Mouse (Mus musculus) heart, adult 11 months (tissue): ENCODE data around the gene Galnt4.

ENCODE experiments used
- DNase-seq: peaks from one replicate; pipeline ENCODE4 v3.0.0; 2022

Galnt4 gene

DNA sequence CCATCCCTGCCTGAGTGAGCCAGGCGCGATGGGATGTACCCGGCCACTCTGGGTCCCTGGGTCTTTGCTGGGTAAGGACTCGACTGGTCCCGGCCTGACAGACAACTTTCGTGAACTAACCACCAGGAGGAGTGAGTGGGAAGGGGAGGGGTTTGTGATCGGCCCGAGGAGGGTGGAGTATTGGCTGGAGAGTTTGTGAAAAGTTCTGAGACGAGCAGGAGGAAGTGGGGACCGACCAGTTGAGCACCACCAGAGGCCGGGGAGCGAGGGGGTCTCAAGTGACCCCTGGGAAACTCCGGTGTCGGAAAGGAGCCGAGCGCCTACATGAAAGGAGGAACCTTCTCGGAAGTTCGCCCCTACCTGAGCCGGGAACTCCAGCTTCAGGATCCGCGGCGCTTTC lies at the start of gene Galnt4:
Galnt4 (plus strand) TSS at position 196 of the 400 bp plus-strand sequence.
- peak; percentile 99 for DNase-seq

DNA sequence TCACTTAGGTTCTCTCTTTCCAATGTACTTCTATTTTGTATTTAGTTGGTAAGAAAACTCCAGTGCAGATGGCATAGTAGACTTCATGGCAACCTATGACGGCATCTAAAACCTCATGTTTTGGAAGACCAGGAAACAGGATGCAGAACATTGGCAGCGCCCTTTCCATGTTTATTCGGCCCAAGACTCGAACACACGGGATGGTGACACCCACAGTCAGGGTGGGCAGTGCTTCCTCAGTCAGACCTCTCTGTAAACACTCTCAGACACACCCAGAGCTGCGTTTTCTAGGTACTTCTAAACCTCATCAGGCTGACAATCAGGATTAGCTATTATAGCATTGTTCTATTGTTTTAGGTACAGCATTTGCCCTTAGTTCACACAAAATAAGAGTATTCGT lies 47.4 kb upstream of the Galnt4 start:
- DNase-seq, result peak; percentile 30

DNA sequence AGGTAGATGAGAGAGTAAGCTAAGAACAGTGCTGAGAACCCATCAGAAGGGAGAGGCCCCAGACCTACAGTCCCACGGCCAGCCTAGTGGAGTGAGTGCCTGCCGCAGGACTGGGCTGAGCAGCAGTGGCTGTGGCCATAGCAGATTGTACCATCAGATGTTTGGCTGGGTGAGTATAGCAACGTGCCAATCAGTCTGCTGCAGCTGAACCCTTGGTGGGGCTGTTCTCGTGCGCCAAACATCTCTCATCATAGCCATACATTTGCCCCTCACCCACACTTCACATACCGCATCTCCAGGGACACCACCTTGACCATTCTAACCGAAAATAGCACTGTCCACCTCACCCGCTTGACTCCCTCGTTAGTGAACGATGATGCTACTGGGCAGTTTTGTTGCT lies 46.5 kb upstream of the Galnt4 start:
- peak; percentile 51 for DNase-seq

DNA sequence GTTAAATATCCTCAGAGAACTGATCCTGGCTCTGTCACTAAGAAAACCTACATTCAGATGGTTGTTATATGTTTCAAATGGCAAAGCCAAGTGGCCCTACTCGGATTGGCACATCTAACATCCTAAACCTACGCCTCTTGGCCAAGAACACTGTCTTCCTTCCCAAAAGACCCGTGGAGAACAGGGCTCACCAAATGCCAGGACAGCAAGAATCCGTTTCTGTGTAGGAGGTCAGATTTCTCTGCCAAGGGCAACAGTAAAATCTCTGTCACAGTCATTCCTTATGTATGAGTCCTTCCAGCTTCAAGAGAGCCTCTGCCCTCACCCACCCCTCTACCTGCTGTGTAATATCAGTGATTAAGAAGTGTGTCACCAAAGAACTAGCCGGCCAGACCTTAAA lies 45.4 kb upstream of the Galnt4 start:
- DNase-seq, result peak; percentile 87

DNA sequence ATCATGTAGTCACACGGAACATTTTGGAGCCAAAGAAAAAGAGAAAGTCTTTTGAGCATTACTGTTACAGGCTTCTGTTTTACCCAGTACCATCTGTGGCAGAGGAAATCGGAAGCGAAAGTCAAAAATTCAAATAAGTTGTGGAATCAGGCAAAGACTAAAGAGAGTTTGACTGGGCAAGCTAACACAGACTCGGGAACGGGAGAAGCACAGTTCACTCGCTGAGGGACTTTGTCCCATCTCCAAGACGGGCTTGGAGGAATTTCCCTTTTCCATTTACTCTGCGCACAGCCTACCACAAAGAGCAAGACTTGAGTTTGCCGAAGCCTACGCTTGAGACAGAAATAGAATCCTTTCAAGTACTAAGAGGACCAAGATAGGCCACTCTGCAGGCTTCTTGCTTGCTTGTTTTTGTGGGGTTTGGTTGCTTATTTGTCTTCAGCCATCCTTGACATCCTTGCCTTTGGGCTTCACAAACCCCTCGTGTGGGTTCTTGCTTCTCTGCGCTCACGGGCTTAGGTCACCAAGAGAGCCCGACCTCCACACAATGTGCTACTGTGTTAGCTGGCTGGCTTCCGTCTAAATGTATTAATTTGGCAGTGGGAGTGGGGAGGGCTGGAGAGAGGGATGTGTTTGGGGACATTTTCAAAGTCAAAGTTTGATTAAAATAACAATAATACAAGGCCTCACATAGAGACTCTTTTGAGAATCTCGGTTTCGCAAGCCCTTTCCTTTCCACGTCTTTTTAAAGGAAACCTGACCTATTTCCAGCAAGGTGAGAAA lies 31.7 kb upstream of the Galnt4 start:
- peak; percentile 64 for DNase-seq

DNA sequence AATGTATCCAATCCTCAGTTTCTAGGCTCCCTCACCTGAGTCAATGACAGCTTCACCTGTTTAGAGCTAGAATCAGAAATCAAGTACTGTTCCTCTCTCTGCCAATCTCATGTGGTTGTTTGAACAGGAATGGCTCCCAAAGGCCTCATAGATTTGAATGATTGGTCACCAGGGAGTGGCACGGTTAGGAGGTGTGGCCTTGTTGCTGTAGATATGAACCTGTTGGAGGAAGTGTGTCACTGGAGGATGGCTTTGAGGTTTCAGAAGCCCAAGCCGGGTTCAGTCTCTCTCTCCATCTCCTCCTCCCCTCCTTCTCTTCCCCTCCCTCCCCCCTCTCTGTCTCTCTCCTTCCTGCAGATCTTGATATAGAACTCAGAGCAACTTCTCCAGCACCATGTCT lies 29.3 kb upstream of the Galnt4 start:
- peak; percentile 29 for DNase-seq

DNA sequence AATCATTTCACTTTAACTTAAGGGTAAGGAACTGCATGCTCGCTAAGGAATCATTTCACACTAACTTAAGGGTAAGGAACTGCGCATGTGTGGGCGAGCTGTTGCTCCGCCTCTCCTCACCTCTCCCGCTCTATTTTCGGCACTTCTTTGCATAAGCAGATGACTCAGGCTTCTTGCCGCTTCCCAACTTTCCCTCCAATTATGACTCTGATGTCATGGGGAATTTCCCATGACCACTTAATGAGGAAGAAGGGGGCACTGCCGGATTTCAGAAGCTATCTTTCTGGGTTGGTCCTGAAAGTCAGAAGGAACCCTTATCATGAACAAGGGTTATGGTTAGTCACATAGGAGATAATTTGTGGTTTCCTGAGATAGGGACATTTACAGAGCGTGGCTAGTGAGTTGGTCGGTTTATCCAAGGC lies 26.4 kb upstream of the Galnt4 start:
- DNase-seq, result peak; percentile 87

DNA sequence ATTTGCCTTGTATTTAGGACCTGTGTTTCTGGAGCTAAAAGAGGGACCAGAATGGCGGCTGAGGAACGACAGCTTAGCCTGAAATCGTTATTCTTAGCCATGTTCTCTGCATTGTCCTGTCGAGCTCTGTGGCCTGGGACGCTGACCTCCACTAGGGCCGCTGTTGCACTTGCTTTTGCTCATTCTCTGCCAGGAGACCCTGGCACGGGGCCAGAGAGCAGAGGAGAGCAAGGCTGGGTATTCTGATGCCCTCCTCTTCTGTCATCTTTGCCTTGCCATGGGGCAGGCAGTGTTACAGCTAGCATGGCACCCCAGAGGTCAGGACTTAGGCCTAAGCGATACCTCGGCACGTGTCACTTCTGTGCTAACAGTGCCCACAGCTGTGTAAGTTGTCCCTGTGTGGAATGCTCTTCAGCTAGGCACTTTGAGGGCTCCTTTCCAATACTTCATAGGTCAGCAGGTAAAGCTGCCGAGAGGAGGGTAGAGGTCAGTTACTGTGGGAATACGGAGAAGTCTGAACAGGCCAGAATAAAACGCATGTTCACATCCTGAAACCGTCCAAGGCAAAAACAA lies 24.4 kb upstream of the Galnt4 start:
- DNase-seq, result peak; percentile 87

DNA sequence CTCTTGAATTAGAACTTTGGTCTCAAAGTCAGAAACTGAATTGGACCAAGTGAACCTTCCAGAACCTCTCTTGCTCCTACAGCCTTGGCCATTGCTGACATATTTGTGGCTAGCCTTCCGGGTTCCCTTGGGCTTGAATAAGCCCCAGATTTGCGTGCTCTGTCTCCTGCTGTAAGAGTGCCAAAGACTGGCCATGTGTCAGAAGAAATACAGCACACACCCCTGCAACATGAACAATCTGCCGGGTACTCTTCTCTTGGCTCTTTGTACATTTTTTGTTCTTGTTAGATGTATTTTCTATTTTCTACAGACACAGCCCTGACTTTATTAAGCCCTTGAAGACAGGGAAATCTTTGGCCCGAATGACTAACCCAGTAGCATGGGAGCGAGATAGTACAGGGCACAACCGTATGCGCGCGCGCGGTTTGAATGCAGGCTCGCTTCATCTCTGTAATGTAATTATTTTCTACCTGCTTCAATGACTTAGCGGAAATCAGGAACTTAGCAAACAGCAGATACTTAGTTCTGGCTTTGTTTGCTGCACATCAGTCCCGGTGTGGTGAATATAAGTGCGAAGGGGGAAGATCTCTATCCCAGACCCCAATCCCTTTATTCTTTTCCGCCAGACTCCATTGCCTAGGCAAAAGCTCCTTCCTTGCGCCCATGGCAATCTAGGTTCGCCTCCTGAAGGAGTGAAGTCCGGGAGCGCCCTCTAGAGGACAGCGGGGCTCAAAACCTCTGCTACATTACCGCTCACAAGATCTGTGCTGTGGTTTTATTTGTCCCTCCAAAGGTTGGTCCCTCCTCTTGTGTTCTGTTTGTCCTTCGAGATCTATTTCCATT lies 23.3 kb upstream of the Galnt4 start:
- peak; percentile 94 for DNase-seq

DNA sequence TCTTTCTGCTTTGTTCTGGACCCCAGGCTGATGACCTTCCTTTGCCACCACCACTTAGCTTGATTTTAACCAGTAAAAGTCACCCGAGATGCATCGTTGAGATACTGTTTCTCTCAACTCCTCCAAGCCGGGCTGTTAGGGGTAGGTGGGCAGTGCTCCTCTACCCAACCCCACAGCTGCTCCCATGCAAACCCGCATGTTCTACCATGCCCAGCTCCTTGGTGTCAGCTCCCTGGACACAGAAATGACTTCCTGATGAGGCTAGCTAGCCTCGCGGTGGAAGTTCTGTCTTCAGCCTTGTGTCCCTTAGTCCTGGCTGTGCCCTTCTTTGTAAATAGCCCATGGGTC lies 22.7 kb upstream of the Galnt4 start:
- no peak for DNase-seq

DNA sequence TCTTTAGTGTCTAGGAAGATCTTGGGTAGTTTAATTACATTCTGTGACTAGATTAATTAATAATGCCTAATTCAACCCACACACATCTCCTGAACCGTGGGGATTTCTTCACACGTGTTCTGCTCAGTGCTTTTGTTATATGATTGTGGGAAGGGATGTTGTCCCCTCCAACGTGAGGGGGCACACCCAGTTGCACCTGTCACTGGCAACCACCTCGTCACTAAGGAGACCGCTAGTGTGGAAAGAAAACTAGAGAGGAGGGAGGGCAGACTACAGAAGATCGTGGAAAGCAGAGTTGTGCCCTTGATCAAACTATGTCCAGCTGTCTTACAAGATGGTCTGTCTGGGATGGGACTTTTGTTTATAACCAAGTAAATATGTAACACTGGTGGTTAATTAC lies 21.9 kb upstream of the Galnt4 start:
- DNase-seq, result peak; percentile 24

DNA sequence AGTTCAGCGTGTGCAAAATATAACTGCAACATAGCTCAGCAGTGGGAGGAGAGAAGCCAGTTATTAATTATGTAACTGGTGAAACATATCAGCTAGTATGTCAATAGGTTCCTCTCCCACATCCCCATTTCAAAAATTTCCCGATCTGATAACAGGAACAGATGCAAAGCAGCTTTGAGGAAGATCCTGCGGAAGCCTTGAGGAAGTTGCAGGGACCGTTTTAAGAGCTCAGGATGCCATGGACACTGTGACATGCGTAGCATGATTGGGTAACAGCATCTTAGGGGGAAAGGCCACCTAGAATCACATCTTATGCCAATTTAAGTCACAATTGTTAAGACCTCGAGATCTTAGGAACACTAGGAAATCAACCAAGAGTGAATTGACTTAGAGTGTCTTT lies 18.1 kb upstream of the Galnt4 start:
- DNase-seq, result peak; percentile 31

DNA sequence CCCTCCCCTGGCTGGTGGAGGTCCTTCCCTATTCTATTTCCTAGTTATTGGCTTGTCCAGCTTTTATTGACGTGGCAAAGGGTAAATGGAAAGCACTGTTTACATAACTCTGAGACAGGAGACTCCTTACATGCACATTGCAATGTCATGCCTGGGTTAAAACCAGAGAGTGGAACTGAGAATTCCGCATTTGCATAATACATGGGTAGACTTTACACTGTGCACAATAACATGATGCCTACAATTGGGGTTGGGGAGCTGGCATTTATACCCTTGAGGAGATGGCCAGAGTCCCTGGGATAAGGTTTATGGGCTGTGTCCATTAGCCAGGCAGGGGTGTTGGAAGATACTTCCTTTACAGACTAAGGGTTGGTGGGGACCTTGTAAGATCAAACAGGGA lies 14.6 kb upstream of the Galnt4 start:
- peak; percentile 51 for DNase-seq

DNA sequence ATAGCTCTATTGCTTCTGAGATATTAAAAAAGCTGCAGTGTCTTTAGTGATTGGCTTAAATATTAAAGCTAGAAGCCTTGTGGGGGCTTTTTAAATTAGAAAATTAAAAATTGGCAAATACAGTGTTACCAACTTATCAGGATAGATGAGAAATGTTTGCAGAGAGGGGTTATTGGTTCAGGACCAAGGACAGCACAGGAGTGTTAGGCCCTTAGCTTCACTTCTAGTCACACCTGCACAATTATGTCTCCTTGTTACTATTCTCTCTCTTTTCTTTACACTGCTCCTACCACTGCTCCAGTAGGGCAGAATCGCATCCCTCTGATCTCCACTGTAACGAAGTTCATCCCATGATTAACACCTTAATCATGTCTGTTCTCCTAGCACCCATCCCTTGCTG lies 12.8 kb upstream of the Galnt4 start:
- peak; percentile 55 for DNase-seq

DNA sequence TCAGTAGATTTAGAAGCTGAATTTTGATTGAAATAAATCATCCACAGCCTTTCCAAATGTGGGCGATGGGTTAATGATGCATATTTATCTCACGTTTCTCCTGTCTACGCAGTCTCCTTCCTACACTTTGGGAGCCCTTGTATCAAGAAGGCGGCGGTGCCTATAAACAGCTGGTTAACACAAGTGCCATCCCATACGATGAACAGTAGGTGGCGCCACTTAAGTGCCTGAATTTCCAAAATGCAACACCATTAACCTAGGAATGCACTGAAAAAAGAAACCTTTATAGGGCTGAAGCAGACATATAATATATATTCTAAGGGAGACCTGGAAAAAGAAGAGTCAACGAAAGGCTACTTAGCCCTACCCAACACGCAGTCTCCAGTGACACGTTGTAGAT lies 10.6 kb upstream of the Galnt4 start:
- peak; percentile 75 for DNase-seq

DNA sequence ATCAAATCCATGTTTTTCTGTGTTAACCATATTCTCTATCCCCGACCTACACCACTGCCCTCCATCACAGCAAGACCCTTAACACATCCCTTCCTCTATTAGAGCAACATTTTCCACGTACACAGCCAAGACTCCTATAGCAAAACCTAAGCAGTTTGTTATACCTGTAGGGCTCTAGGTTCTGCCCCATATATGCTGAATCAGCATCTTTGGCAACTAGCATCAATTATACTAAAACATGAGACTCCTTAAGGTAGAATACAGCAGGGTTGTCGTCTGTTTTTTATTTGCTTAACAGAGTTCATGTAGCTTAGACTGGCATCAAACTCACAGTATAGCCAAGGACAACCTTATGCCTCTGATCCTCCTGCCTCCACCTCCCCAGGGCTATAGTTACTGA lies 2.4 kb upstream of the Galnt4 start:
- DNase-seq, result peak; percentile 57

DNA sequence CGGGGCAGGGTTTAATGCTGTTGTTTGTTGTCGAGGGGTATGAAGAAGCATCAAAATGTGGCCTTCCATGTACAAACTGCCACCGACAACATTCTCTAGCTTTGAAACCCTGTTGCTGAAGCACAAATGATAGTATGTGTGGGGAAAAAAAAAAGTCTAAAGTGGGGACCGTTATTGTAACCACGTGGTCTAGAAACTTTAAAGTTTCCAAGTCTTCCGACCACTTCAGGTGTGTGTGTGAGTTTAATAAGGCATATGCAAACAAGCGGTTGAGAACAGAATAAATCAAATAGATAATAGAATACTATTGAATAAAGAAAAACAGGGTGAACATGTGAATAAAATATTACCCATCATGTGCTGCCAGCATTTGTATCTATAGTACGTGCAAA lies 1.7 kb upstream of the Galnt4 start:
- peak; percentile 76 for DNase-seq

DNA sequence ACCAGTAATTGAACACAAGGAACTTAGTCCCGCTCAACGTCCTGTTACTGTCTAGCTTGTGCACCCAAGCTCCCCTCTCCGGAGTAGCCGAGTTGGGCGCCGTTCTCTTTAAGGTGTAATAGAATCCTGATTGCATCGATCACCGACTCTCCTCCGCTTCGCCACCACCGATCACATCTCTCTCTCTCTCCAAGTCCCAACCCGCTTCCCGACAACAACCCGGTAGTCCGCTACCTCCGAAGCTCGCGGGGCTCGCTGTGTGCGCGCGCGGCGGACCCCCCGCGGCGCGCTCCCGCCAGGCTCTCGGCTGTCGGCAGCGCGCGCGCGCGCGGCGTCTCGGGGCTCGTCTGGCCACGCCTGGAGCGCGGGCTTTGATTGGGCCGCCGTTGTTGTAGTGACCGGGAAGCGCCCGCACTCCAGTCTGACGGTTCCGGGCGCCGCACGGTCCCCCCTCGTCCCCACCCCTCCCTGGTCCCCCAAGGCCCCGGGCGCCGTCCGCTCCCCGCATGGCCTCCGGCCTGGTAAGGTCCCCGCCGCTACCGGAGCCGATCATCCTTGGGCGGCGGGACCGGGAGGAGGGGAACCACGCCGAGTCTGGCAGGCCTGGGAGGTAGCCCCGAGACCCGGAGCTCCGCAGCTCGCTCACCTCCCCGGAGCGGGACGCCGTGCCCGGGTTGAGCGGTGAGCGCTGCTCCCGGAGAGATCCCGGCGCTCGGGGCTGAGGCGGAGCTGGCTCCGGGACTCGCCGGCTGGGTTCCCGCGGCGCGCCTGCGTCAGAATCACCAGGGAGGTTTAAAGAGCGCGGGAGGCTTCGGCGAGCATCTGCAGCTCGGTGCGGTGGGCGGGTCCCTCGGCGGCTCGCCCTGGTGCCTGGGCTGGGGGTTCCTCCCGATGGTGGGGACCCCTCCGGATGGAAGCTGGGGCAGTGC lies 992 bp upstream of the Galnt4 start, which contains the start of gene Poc1b:
Poc1b (plus strand) TSS at position 334 of the 929 bp plus-strand sequence.
- peak; percentile 99 for DNase-seq

DNA sequence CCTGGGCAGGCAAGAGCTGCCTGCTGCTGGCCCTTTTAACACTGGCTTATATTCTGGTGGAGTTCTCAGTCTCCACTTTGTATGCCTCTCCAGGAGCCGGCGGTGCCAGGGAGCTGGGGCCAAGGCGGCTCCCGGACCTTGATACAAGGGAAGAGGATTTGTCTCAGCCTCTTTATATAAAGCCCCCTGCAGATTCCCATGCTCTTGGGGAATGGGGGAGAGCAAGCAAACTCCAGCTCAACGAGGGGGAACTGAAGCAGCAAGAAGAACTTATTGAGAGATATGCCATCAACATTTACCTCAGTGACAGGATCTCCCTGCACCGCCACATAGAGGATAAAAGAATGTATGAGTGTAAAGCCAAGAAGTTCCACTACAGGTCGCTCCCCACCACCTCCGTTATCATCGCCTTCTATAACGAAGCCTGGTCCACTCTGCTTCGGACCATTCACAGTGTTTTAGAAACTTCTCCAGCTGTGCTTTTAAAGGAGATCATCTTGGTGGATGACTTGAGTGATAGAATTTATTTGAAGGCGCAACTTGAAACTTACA lies 548 bp downstream of the Galnt4 start:
- DNase-seq, result peak; percentile 85

DNA sequence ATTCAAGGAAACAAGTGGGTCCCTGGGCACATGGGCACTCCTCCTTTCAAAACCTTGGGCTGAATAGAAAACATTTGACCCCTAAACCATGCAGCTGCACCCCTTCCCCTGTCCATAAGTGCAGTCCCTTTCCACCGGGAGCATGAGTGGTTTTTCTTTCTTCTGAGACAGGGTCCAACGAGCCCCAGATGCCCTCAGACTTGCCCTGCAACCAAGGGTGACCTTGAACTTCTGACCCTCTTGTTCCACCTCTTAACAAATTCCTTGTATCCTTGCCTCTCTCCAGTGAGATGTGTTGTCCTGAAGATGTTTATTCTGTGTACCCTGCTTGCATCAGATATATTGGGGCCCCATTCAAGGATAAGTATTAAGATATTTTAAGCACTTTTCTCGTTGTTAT lies 5.6 kb downstream of the Galnt4 start:
- peak; percentile 18 for DNase-seq

DNA sequence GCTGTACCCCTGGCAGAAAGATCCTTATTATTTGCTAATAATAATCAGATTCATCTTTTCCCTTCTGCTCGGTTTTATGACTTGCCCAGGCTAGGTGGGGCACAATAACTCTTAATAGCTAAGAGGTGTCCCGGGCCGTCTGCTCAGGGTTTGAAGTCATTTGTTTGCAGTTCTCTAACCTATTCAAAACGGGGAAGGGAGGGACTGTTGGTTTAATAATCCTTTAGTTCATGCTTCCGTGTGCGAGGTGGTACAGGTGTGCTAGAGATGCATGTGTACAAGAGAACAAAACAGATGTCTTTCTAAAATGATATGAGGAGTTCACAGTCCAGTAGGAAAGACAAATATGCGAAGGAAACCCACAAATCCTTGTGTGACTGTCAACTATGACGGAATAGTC lies 6.3 kb downstream of the Galnt4 start:
- peak; percentile 71 for DNase-seq
